Mouse (Mus musculus) neural tube, embryonic 10.5 days (tissue): Measurements from ENCODE around the gene Tomm40l.

Experiments used
- DNase-seq: peaks from one replicate; pipeline ENCODE4 v3.0.0-alpha.2; 2017; ENCODE audit warnings: low spot score; ENCODE audit errors: extremely low spot score

Gene Tomm40l

DNA sequence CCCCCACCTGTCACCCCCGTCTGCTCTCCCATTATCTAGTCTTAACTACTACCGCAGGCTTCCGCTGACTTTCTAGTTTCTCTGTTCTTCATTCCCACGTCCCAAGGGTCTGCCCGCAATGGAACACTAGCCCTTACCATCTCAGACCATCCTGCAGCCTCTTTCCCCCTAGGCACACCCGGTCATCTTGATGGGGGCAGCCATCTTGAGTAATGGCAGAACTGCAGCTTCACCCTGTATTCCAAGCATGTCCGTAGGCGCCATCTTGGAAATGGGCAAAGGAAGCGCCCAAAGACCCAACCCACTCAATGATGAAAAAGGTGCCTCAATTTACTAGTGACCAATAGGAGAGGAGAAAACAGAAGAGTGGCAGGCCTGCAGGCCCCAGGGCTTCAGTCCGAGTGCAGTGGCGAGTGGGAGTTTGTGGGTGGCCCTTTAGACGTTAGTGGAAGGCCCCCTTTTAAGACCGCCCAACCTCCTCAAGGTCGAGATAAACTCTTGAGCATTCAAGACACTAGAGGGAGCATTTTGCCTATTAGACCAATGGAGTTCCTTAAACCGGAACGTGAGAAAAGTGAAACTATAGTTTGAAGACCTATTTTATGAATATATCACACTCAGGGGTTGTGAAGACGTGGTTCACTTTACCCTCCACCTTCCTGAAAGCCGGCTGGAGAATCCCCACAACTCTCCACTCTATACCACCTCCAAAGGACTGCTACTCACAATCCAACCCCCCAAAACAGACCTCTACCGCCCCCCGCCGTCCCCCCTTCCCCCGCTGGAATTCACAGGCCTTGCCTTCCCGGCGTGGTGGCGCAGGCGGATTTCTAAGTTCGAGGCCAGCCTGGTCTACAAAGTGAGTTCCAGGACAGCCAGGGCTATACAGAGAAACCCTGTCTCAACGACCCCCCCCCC, at the start of gene Tomm40l:
Gene Tomm40l (minus strand): TSS at position 277 of the 918 bp plus-strand sequence.
- peak; percentile 86 for DNase-seq

DNA sequence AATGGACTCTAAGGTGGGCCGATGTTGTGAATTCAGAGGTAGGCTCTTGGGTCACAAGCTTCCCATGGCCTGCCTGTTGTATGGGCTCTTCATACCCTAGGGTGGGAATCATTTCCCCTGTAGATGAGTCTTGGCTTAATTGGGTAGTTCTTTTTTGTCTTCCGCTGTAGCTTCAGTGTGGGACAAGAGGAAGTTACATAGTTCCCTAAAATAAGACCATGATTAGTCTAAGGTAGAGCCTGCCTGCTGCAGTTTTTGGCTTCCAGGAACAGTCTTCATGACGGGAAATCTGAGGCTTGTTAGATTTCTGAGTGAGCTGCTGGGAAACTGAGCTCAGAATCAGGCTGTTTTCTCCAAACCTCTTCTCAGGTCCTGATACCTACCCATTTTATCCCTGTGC, 49.8 kb upstream of the Tomm40l start:
- DNase-seq = no peak

DNA sequence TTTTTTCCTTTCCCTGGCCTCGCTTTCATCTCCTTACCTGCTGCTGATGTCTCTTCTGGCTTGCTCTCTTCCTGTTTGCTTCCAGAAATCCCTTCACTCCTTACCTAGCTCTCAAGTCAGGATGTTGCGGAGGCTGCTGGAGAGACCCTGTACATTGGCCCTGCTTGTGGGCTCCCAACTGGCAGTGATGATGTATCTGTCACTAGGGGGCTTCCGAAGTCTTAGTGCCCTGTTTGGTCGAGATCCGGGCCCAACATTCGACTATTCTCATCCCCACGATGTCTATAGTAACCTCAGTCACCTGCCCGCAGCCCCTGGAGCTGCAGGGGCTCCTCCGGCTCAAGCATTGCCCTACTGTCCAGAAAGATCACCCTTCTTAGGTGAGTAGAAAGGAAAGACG, 49.3 kb upstream of the Tomm40l start:
- DNase-seq = no peak

GRCm38 (mm10) chr1:171271196-171271595, 48.9 kb upstream of the Tomm40l start:
- DNase-seq = no peak

- DNase-seq = no peak
Observed at GRCm38 (mm10) chr1:171270573-171270900, 48.2 kb upstream of the Tomm40l start.

DNA sequence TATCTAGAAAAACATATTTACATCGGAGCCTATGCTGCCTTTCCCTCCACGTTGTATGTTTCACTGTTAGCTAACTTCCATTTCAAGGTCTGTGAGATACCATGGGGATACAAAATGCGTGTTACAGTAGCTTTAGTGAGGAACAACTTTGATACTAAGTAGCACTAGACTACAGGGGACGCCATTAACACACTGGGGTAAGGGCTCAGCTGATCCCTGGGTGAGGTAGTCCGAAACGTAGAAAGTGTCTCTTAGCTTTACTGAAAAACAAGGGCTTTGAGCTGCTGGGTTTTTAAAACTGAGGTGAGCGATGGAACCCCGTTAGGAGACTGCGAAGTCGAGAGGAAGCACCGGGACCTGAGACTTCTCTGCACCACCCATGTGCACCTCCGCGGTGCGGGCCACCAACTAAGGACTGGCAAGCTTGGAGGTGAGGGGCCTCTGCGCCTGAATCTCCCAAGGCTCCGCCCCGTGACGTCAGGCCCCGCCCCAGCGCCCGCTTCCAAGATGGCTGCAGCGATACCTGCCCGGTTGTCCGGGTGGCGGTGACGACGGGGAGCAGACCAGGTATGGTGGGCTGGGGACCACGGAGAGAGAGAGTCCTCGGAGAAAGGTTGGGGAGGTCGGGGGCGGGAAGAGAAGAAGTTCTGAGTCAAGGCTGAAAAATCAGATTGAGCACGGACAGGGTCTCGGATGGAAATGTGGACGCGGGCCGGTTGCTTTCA, 47.7 kb upstream of the Tomm40l start, which contains the start of gene B4galt3:
Gene B4galt3 (plus strand): TSS at position 481 of the 725 bp plus-strand sequence.
- peak; percentile 96 for DNase-seq

GRCm38 (mm10) chr1:171268341-171268740, 46.0 kb upstream of the Tomm40l start:
- no peak for DNase-seq

DNA sequence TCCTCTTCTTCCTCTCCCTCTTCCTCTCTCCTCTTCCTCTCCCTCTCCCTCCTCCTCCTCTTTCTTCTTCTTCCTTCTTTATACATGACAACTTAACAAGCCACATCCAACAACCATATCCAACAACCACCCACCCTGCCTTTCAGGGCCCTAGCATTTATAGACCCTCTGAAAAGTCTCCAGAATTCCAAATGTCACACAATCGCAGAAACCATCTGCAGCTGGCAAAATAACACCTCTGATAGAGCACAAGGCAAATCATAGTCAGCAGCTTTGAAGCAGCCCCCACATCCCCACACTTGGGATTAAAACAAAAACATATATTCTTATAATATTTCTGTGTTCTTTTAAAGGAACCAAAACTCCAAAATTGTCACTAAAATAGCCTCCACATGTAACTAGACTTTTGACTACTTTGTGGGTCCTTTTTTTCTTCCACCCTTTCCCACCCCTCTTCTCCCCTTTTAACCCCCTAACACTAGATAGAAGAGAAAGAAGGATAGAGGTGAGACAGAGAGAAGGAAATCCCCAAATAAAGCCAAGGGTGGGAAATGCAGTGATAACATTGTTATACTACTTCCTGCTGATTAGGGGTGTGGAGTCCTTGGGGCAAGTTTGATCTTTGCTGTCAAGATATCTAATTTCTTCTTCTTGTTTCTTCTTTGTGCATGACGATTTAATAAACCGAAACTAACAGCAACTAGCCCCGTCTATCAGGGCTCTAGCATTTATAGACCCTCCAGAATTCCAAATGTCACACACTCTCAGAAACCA, 43.8 kb upstream of the Tomm40l start:
- no peak for DNase-seq

DNA sequence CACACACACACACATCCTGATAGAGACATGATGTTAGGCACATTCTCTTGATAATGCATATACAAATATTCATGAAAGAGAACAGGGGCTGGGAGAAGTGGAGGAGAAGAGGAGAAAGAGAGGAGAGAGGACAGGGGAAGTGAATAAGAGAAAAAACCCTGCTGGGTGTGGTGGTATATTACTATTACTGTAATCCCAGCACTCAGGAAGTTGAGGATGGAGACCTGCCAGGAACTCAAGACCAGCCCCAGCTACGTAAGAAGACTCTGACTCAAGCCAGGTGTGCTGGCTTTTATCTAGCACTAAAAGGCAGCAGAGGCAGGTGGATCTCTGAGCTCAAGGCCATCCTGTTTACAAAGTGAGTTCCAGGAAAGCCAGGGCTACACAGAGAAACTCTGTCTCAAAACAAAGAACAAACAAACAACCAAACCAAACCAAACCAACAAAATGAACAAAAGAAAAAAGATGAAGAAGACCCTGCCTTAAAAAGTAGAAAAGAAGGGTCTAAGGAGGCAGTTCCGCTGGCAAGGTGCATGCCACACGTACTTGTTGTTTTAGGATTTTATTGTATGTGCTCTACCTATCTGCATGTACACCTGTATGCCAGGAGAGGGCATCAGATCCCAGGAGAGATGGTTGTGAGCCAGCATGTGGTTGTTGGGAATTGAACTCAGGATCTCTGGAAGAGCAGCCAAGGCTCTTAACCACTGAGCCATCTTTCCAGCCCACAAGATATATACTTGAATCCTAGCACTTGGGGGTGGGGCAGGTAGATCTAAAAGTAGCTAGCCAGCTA, 41.5 kb upstream of the Tomm40l start:
- DNase-seq = no peak

GRCm38 (mm10) chr1:171263185-171263611, 40.9 kb upstream of the Tomm40l start:
- no peak for DNase-seq

- no peak for DNase-seq
Observed at GRCm38 (mm10) chr1:171262594-171263130, 40.3 kb upstream of the Tomm40l start.

DNA sequence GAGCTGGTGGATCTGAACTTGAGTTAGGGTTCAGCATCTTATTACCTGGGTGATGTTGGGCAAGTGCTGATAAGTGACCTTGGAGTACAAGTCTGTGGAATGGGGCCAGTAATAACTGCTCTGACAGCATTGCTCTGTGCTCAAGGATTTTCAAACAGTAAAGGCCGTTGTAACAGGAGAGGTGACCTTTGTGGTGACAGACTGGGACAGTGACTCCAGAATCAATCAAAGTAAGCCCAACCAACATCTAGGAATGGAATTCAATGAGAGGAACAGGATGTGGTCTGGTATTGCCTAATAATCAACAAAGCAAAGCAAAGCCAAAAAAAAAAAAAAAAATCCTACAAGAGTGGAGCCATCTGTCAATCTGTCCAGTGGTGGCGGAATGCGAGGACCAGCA, 38.0 kb upstream of the Tomm40l start:
- no peak for DNase-seq

GRCm38 (mm10) chr1:171258921-171259320, 36.6 kb upstream of the Tomm40l start:
- no peak for DNase-seq

GRCm38 (mm10) chr1:171257781-171258180, 35.5 kb upstream of the Tomm40l start:
- DNase-seq = no peak

- DNase-seq = peak; percentile 66
Observed at GRCm38 (mm10) chr1:171256937-171257548, 34.7 kb upstream of the Tomm40l start.

DNA sequence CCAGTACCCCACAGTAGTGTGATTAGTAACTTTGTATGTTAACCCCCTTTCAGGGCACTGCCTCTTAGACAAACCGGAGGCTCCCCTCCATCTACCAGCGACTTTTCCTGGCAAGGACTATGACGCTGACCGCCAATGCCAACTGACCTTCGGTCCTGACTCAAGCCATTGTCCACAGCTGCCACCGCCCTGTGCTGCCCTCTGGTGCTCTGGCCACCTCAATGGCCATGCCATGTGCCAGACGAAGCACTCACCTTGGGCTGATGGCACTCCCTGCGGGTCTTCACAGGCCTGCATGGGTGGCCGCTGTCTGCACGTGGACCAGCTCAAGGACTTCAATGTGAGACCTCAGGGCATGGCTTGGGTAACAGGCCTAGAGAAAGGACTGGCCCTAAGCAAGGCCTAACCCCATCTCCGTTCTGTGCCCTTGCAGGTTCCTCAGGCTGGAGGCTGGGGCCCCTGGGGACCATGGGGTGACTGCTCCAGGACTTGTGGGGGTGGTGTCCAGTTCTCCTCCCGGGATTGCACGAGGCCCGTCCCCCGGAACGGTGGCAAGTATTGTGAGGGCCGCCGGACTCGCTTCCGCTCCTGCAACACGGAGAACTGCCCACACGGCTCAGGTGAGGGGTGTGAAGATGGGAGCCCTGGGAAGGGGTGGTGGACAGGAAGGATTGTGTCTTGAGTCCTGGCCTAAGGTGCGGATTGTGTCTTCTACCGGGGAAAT, 33.9 kb upstream of the Tomm40l start:
- DNase-seq = no peak

DNA sequence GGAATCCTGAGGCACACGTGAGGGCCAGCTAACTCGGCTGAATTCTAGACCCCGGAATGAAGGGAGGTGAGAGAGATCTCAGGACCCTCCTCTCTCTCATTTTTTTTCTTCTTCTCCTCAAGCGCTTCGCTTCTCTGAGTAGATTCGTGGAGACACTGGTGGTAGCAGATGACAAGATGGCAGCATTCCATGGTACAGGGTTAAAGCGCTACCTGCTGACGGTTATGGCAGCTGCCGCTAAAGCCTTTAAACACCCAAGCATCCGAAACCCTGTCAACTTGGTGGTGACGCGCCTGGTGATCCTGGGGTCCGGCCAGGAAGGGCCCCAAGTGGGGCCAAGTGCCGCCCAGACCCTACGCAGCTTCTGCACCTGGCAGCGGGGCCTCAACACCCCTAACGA, 30.1 kb upstream of the Tomm40l start:
- DNase-seq = no peak

GRCm38 (mm10) chr1:171251594-171252324, 29.4 kb upstream of the Tomm40l start:
- peak; percentile 65 for DNase-seq
